Mouse (Mus musculus): ENCODE results near the gene Sh3rf1.

The Sh3rf1 gene

GRCm38 (mm10) chr8:61316813-61317534, 93.3 kb downstream of the Sh3rf1 start:
- no peak for DNase-seq (ENCODE audit: inconsistent age in 2 of 2, low spot score in 1 of 2)

DNA sequence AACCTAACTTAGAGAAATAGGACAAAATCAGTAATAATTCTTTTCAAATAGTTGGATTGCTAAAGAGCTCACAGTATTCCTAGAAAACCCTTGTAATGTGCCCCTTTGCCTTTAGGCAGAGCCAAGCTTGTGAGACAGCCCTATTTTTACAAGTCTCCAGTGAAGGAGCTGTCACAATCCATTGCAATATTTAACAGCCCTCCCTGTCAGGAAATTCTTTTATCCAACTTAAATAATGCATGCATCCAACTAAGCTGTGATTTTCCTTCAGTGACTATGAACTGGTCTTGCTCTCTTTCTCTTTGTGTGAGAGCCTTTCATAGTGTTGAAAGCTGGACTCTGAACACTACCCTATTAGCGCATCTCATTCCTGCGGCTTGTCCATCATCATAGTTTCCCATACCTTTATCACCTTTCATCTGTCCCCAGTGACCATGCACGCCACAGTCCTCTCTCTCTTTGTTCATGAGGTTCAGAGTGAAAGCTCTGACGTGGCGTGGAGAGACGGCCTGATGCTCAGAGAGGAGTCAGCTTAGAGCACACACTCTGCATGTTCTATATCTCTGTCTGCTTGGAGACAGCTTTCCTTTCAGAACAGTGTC, 94.0 kb downstream of the Sh3rf1 start:
- no peak for DNase-seq (ENCODE audit: inconsistent age in 2 of 2, low spot score in 1 of 2)

- DNase-seq (ENCODE audit: inconsistent age in 2 of 2, low spot score in 1 of 2) = no peak
Observed at GRCm38 (mm10) chr8:61321216-61321615, 97.5 kb downstream of the Sh3rf1 start.

- no peak for DNase-seq (ENCODE audit: inconsistent age in 2 of 2, low spot score in 1 of 2)
Observed at GRCm38 (mm10) chr8:61321780-61322179, 98.1 kb downstream of the Sh3rf1 start.

GRCm38 (mm10) chr8:61322462-61322861, 98.8 kb downstream of the Sh3rf1 start:
- DNase-seq (ENCODE audit: inconsistent age in 2 of 2, low spot score in 1 of 2) = no peak

GRCm38 (mm10) chr8:61324363-61324914, 100.8 kb downstream of the Sh3rf1 start:
- DNase-seq (ENCODE audit: inconsistent age in 2 of 2, low spot score in 1 of 2) = no peak

DNA sequence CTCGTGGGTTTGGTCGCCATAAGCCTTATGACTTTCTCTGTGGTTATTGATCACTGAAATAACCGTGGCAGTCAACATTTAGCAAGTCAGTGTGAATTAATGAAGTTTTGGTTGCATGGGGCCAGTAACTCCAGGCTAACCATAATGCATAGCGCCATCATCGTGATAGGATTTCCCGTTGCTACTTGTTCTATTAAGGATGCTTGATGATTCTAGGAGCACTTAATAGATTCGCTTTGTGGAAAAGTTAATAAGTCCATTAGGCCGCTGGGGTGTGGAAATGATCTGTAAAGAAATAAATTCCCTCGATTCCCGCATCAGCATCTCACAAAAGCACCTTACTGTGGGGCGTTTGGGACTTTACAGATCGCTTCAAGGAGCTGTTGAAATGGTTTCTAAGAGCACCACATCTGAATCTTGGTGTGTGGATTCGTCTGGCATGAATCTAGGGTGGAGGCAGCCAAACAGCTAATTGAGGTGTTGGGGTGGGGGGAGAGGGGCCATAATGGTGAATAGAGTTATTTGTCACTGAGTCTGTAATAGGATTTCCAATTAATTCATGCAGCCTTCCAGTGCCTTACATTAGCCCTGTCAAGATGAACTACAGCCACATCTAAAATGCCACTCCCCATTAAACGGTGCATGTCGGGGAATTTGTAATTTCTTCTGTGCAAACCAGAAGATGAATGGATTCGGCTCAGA, 101.5 kb downstream of the Sh3rf1 start:
- DNase-seq (ENCODE audit: inconsistent age in 2 of 2, low spot score in 1 of 2) = no peak

- DNase-seq (ENCODE audit: inconsistent age in 2 of 2, low spot score in 1 of 2) = peak; percentile 12 to 54
Observed at GRCm38 (mm10) chr8:61326281-61326680, 102.6 kb downstream of the Sh3rf1 start.

GRCm38 (mm10) chr8:61327333-61327732, 103.7 kb downstream of the Sh3rf1 start:
- DNase-seq (ENCODE audit: inconsistent age in 2 of 2, low spot score in 1 of 2) = no peak

DNA sequence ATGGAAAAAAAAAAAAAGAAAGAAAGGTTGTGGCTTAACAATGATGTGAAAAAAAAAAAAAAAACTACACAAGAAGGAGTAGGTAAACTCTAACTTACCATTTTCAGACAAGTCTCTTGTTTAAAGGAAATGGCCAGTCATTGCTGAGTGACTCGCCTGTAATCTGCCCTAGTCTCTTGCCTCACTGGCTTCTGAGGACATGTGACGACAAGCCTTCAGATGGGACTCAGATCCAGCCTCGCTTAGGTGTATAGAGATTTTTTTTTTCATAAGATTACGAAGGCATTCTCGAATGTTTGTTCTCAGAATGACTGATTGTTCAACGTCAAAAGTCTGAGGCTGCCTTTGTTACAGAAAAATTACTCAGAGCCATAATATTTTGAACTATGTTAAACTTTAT, 116.0 kb downstream of the Sh3rf1 start:
- DNase-seq (ENCODE audit: inconsistent age in 2 of 2, low spot score in 1 of 2) = no peak

DNA sequence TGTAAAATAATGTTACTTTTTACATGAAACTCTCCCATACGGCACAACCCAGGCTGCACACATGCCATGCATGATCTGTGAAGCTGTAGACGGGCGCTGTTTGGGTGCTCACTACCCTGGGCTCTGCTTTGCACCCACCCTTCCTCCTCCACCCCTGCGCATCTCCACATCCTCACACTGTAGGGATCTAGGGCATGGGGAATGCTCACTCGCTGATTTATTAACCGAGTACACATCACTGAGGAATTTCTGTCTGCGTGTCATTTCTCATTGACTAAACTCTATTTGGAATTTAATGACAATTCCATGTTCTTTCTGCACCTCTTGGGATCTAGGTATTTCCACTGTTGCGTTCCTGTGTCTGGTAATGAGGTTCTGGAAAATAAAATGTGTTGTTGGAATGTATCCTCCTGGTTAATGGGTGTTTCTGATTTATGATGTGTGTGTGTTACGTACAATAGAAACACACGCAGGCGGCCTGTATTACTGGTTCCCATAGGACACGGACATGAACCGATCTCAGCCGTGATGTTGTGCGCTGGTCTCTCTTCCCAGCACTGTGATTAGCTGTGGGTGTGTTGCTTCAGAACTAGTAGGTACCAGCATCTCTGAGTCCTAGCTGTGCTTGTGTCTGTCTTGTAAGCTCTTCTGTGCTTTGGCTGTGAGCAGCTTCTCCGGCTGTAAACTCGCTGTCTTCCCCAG, 116.8 kb downstream of the Sh3rf1 start:
- no peak for DNase-seq (ENCODE audit: inconsistent age in 2 of 2, low spot score in 1 of 2)

DNA sequence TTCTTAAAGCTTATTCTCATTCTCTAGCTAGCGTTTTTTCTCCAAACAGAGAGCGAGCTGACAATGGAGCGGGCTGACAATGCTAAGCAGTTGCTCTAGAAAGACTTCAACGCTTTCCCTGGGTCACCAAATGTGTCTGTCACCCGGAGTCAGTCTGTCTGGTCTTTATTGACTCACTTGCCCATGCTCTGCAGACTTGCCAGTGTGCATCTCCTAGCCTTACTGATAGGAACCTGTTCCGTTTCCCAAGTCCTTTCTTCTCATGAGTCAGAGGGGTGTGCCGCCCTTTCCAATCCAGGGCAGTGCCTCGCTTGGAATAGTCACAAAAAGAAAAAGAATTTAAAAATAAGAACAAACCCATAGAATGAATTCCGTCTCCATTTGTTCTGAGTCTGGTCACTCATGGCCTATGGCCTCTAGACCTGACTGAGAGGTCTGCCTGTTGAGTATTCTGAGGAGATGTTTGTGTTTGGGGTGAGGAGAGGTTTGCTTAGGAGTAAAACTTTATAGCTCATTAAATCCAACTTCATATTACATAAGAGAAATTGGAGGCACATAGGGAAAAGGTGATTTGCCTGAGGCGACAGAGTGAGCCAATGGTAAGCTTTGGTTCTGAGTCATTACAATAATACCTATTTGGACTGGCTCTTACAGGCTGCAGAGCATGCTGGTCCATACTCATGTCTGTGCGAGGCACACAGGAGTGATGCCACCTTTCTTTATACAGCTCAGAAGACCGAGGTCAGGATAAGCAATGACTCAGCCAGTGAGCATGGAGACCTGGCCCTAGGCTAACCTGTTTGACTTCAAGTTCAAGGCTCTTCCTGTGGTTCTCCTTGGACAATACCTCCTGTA, 118.1 kb downstream of the Sh3rf1 start:
- DNase-seq (ENCODE audit: inconsistent age in 2 of 2, low spot score in 1 of 2) = peak in 1 of 2 experiments; percentile 27

DNA sequence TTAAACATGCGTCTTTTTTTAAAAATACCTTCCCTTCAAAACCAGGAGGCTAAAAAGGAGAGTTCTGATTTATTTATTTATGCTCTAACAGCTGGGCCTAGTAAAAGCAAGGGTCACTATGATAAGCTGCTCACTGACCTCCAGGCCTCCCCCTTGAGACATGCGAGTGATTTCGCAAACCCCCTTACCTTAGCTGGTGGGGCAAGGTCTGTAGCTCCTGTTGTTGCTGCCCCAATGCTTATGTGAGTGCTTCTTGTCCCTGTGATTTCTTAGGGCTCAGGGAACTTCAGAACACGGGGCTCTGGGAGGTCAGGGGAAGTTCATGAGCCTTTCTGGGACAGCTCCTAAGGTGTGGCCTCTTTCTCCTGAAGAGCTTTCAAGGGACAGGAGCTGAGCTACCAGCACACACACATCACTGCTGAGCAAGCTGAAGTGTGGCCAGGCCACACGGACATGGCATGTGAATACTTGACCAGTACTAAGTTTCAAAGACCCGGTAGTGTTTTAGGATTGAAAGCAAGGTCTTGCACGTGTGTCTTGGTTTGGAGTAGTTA, 118.9 kb downstream of the Sh3rf1 start:
- no peak for DNase-seq (ENCODE audit: inconsistent age in 2 of 2, low spot score in 1 of 2)

DNA sequence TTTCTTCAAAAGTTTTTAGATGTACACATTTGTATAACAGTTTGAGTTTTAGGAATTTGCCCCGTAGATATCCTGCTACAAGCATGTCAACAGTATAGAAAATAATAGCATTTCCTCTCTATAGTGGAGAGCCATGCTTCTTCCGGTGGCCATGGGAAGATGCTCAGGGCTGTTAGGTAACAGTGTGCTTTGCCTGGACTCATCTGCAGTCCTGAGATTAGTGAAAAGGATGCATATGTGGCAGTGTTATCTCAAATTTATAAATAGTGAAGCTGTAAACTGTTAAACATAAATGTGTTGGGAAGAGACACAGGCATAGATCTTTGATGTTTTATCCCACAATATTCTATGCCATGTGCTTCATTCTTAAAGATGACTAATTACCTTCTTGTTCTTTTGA, 120.8 kb downstream of the Sh3rf1 start:
- DNase-seq (ENCODE audit: inconsistent age in 2 of 2, low spot score in 1 of 2) = no peak

DNA sequence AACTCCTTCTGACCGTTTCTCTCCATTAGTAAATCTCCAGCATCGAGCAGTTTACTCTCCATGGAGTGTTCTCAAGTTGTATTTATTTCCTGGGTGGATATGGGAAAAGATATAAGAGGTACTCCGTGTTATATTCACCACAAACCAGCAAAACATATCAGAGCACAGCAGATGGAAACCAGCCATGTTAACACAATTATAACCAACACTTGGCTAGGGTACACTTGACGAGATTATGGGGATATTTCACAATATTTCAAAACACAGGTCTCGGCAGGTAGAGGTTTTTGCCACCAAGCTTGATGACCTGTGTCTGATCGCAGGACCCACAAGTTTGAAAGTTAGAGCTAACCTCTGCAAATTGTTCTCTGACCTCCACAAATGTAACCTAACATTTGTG, 123.3 kb downstream of the Sh3rf1 start:
- DNase-seq (ENCODE audit: inconsistent age in 2 of 2, low spot score in 1 of 2) = no peak

DNA sequence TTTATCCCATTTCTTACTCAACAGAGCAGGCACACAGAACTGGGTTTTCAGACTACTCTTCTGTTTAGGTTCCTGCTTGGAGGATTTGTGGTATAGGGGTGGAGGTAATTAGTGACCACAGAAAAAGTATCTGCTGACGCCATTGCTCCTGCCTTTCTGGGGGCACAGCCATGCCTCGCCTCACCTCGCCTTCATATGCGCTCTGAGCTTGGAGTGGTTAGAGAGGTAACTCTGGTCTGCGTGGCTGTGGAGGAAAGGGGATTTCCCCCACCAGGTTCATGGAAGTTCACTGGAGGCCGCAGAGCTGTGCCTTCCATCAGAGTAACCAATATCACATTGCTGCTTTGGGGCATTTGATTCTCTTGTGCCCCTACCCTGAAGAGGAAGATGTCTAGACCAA, 123.9 kb downstream of the Sh3rf1 start:
- DNase-seq (ENCODE audit: inconsistent age in 2 of 2, low spot score in 1 of 2) = no peak

GRCm38 (mm10) chr8:61348029-61348428, 124.4 kb downstream of the Sh3rf1 start:
- no peak for DNase-seq (ENCODE audit: inconsistent age in 2 of 2, low spot score in 1 of 2)

DNA sequence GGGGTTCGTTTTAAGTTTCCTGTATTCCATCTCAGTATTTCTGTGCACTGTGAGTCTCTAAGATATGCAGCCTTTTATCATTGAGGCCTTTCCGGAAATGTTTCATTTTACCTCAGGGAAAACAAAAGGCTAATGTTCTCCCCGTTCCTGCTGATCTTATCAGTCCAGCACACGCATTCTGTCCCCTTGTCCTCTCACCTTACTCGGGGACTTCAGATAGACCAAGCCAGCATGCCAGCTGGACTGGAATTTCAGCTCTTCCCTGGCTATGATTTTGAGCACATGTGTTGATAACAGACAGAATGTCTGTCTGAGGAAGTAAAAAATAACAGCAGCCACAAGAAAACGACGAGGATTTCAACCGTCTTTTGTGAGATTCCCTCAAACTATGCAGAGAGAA, 124.8 kb downstream of the Sh3rf1 start:
- no peak for DNase-seq (ENCODE audit: inconsistent age in 2 of 2, low spot score in 1 of 2)

DNA sequence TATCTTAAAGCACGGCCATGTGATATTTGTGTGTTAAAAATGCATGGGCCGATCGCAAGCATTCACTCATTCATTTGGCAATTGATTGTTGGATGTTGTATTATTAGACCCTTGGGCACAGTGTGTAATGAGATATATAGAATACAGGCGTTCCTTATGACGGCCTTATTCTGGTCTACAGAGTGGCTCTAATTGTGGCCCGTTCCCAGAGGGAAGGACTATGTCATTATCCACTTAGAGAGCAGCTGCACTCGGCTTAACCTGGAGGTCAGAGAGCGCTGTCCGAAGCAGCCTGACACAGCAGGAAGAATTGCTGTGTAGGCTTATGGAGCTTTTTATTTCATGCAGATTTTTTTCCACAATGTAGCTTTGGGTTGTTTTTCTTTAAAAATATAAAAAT, 126.8 kb downstream of the Sh3rf1 start:
- DNase-seq (ENCODE audit: inconsistent age in 2 of 2, low spot score in 1 of 2) = no peak

DNA sequence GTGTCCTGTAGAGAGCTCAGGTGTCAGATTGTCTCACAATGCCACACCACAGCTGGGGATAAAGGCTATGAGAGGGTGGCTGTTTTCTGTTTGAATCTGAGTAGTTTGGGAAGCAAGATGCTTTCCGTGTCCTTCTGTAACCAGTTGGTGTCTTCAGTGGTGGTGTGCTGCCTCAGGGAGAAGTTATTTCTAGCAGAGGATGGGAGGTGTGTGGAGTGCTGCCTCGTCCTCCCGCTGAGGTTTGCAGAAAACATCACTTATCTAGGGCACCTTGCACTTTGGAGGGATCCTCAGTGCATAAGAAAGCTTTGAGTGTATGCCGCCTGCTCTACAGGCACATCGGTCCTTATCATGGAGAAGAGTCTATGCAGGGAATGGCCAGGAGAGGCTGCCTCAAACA, 128.0 kb downstream of the Sh3rf1 start:
- DNase-seq (ENCODE audit: inconsistent age in 2 of 2, low spot score in 1 of 2) = no peak

All from adrenal gland, adult (tissue).